Mouse (Mus musculus) adrenal gland, postnatal 36 days (tissue): ENCODE data around the gene Bckdha. TPM values are rescaled to one million over a fixed set of nuclear protein-coding genes. Genes with fewer than 3 reads are reported as not detected.

Experiments used
- DNase-seq, 2 experiments: peaks; one replicate each; pipeline ENCODE4 v3.0.0; 2021; ENCODE audit warnings: mixed read lengths in 1 of 2
- total RNA-seq, 2 experiments: library from RNA; stranded (reverse); gene quantifications; 2 replicates each; pipeline ENCODE4 v1.2.3; 2021

The Bckdha gene
- total RNA-seq, 2 experiments from 2014 or later, result 176 to 245 TPM

GRCm38 (mm10) chr7:25681341-25682231, 22.8 kb upstream of the Bckdha start:
- DNase-seq, result no peak

GRCm38 (mm10) chr7:25680514-25681258, 21.9 kb upstream of the Bckdha start, which contains the start of gene B9d2:
TSS of gene B9d2 (plus strand) at chr7:25680780.
- DNase-seq, result peak; percentile 96 to 98

- no peak for DNase-seq
Measured at GRCm38 (mm10) chr7:25679971-25680370, 21.2 kb upstream of the Bckdha start.

- DNase-seq, result no peak
Measured at GRCm38 (mm10) chr7:25677013-25677412, 18.2 kb upstream of the Bckdha start.

- DNase-seq, result peak; percentile 78 to 83
Measured at GRCm38 (mm10) chr7:25676085-25676781, 17.5 kb upstream of the Bckdha start.

GRCm38 (mm10) chr7:25675405-25675804, 16.6 kb upstream of the Bckdha start:
- DNase-seq, result no peak

- no peak for DNase-seq
Measured at GRCm38 (mm10) chr7:25674719-25675300, 16.0 kb upstream of the Bckdha start, which contains the start of gene Tmem91. TSS of gene Tmem91 (minus strand) at chr7:25675166.

GRCm38 (mm10) chr7:25674297-25674696, 15.5 kb upstream of the Bckdha start:
- no peak for DNase-seq

- no peak for DNase-seq
Measured at GRCm38 (mm10) chr7:25672442-25672841, 13.7 kb upstream of the Bckdha start.

- DNase-seq, result no peak
Measured at GRCm38 (mm10) chr7:25671686-25672085, 12.9 kb upstream of the Bckdha start.

GRCm38 (mm10) chr7:25670096-25670495, 11.3 kb upstream of the Bckdha start:
- DNase-seq, result no peak

- no peak for DNase-seq
Measured at GRCm38 (mm10) chr7:25669631-25670030, 10.8 kb upstream of the Bckdha start.

- no peak for DNase-seq
Measured at GRCm38 (mm10) chr7:25669158-25669557, 10.4 kb upstream of the Bckdha start.

- DNase-seq, result no peak
Measured at GRCm38 (mm10) chr7:25666381-25666780, 7.6 kb upstream of the Bckdha start.

- no peak for DNase-seq
Measured at GRCm38 (mm10) chr7:25657785-25658184, 996 bp downstream of the Bckdha start.

GRCm38 (mm10) chr7:25655601-25656428, 3.0 kb downstream of the Bckdha start:
- peak in 1 of 2 experiments; percentile 49 for DNase-seq

GRCm38 (mm10) chr7:25652244-25652759, 6.5 kb downstream of the Bckdha start:
- DNase-seq, result no peak

GRCm38 (mm10) chr7:25651281-25651680, 7.5 kb downstream of the Bckdha start:
- no peak for DNase-seq

- DNase-seq, result no peak
Measured at GRCm38 (mm10) chr7:25649839-25650238, 8.9 kb downstream of the Bckdha start.

GRCm38 (mm10) chr7:25647574-25648123, 11.1 kb downstream of the Bckdha start:
- DNase-seq, result no peak
